Mouse (Mus musculus): ENCODE data around the gene Rab3c.
A peak's percentile ranks its signal among the peaks of the same experiment; 100 is the strongest.

DNA sequence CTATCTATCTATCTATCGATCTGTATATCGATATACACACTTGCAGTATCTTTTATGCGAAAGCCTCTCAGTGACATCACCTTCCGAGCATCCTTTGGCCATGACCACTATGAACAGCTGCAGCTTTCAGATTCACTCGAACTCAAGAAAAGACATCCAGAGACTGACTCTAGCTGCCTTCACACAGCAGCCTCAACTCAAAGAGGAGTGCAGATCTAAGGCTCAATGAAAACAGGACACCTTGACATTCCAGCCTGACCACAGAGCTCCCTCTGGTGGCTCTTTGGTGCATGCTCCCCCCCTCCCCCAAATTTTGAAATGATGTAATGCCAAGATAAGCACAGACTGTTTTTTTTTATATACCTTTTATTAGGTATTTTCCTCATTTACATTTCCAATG, 257.8 kb downstream of the Rab3c start:
- peak; percentile 78 for TF ChIP-seq CTCF (IDR thresholded peaks at IDR 0.05; ENCODE audit: low read depth, low read length)
- no peak for TF ChIP-seq POLR2A (IDR thresholded peaks at IDR 0.05; ENCODE audit: insufficient read depth, low read length)
- TF ChIP-seq EP300 (IDR thresholded peaks at IDR 0.05; ENCODE audit: insufficient read depth, low read depth, low read length), result no peak

Measured in ES-Bruce4 (cell line).